Mouse (Mus musculus): ENCODE data around the gene Dnajb3. TPM values are rescaled to one million over a fixed set of nuclear protein-coding genes. Genes with fewer than 3 reads are reported as not detected.
"Not testable (repeated sequence)": the region's sequence is repeated elsewhere in the genome, so short reads cannot be mapped to it uniquely, and the experiment has no call there.

Dnajb3 gene
- total RNA-seq, 2 experiments from 2014 or later: not detected

GRCm38 (mm10) chr1:88217144-88217543 is 11.6 kb upstream of the Dnajb3 start:
- no peak for ATAC-seq (replicated peaks; ENCODE audit: poor library complexity, severe bottlenecking)

- no peak for ATAC-seq (replicated peaks; ENCODE audit: poor library complexity, severe bottlenecking)
These were observed 11.0 kb upstream of the Dnajb3 start for GRCm38 (mm10) chr1:88216551-88216950.

GRCm38 (mm10) chr1:88215466-88216380 is 10.1 kb upstream of the Dnajb3 start:
- no peak for ATAC-seq (replicated peaks; ENCODE audit: poor library complexity, severe bottlenecking)

GRCm38 (mm10) chr1:88214462-88214952 is 8.9 kb upstream of the Dnajb3 start:
- no peak for ATAC-seq (replicated peaks; ENCODE audit: poor library complexity, severe bottlenecking)

- ATAC-seq (replicated peaks; ENCODE audit: poor library complexity, severe bottlenecking): peak; percentile 10; the same call in 1 of the 2 replicates
These were observed 8.3 kb upstream of the Dnajb3 start for GRCm38 (mm10) chr1:88213766-88214461.

GRCm38 (mm10) chr1:88213061-88213460 is 7.5 kb upstream of the Dnajb3 start:
- ATAC-seq (replicated peaks; ENCODE audit: poor library complexity, severe bottlenecking): no peak

GRCm38 (mm10) chr1:88212341-88213045 is 6.9 kb upstream of the Dnajb3 start:
- 0 out of 2 replicates have a peak, but pooled peaks have one; percentile 6 for ATAC-seq (replicated peaks; ENCODE audit: poor library complexity, severe bottlenecking)

GRCm38 (mm10) chr1:88211812-88212211 is 6.2 kb upstream of the Dnajb3 start, which contains the start of gene Ugt1a1:
Gene Ugt1a1 (plus strand): TSS chr1:88211959.
- 0 out of 2 replicates have a peak, but pooled peaks have one; percentile 5 for ATAC-seq (replicated peaks; ENCODE audit: poor library complexity, severe bottlenecking)

GRCm38 (mm10) chr1:88206843-88207479 is 1.4 kb upstream of the Dnajb3 start:
- ATAC-seq (replicated peaks; ENCODE audit: poor library complexity, severe bottlenecking): no peak

GRCm38 (mm10) chr1:88200456-88200855 is 5.1 kb downstream of the Dnajb3 start, which contains the start of gene Ugt1a2:
Gene Ugt1a2 (plus strand): TSS chr1:88200601.
- no peak for ATAC-seq (replicated peaks; ENCODE audit: poor library complexity, severe bottlenecking)

GRCm38 (mm10) chr1:88199996-88200395 is 5.6 kb downstream of the Dnajb3 start:
- ATAC-seq (replicated peaks; ENCODE audit: poor library complexity, severe bottlenecking): no peak

- no peak for ATAC-seq (replicated peaks; ENCODE audit: poor library complexity, severe bottlenecking)
These were observed 8.1 kb downstream of the Dnajb3 start for GRCm38 (mm10) chr1:88197443-88197842.

GRCm38 (mm10) chr1:88195687-88196086 is 9.9 kb downstream of the Dnajb3 start:
- no peak for ATAC-seq (replicated peaks; ENCODE audit: poor library complexity, severe bottlenecking)

GRCm38 (mm10) chr1:88192136-88192535 is 13.4 kb downstream of the Dnajb3 start:
- no peak for ATAC-seq (replicated peaks; ENCODE audit: poor library complexity, severe bottlenecking)

GRCm38 (mm10) chr1:88186325-88186935 is 19.2 kb downstream of the Dnajb3 start:
- ATAC-seq (replicated peaks; ENCODE audit: poor library complexity, severe bottlenecking): no peak

GRCm38 (mm10) chr1:88179657-88180056 is 25.9 kb downstream of the Dnajb3 start:
- no peak for ATAC-seq (replicated peaks; ENCODE audit: poor library complexity, severe bottlenecking)

GRCm38 (mm10) chr1:88172190-88172589 is 33.4 kb downstream of the Dnajb3 start:
- ATAC-seq (replicated peaks; ENCODE audit: poor library complexity, severe bottlenecking): not testable (repeated sequence)

- no peak for ATAC-seq (replicated peaks; ENCODE audit: poor library complexity, severe bottlenecking)
These were observed 39.9 kb downstream of the Dnajb3 start, which contains the start of gene Ugt1a5 for GRCm38 (mm10) chr1:88165711-88166110. Gene Ugt1a5 (plus strand): TSS chr1:88166012.

- ATAC-seq (replicated peaks; ENCODE audit: poor library complexity, severe bottlenecking): peak; percentile 91
These were observed 47.2 kb downstream of the Dnajb3 start for GRCm38 (mm10) chr1:88158430-88158829.

Measured in granulocyte monocyte progenitor cell, adult 5-6 weeks (primary cell).